In the genomic region with DNA sequence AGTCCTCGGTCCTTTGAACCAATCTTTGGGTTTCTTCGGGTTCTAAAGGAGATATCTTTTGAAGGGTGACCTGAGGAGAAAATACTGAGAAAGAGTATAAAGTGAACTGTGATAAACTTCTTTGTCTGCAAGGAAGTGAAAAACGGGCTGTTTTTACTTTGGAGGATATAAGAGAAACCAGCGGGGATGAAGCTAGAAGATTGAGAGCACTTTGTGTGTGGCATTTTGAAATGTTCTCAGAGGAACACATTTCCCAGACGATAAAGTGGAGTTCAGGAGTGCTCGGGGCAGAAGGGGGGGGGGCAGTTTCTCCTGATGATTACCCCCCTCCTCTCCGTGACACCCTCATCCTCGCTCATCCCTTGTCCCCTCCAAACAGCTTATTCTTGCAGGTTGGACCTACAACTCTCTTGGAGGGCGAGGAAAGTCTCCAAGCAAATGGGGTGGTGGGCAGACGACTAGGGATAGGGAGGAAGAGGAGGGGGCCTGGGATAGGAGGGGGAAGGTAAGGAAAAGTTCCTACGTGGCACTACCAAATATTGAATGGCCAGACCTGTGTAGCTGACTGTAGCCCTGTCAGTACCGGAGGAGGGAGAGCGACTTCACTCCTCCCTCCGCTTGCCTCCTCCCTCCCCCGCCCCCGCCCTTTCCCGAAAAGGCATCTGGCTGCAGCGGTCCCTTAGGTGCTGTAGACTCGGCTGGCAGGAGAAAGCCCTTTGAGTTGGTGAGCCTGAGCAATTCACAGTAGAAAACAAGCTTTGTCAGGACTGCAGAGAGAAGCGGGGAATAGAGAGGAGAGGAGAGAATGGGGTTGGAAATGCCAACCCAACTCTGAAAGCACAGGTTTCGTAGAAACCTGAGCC, we compare ENCODE assay signal across 8 mouse cellular contexts. TPM values are rescaled to one million over a fixed set of nuclear protein-coding genes. Genes with fewer than 3 reads are reported as not detected.
DNase-seq lines count a peak whose midpoint lies in the region; ATAC-seq lines count a peak whose summit lies in the region.

No protein-coding gene starts in this region.

- H3K4me3 ChIP-seq in forebrain, embryonic 14.5 days (ENCODE audit: low read depth, low read length), result peak overlapping the region; percentile 46
- peak overlapping the region; percentile 63 for H3K4me3 ChIP-seq in limb, embryonic 10.5 days
- H3K4me3 ChIP-seq in neural tube, embryonic 14.5 days (ENCODE audit: low read depth, low read length), result peak overlapping the region; percentile 54

- WGBS in forebrain, embryonic 14.5 days, result under 1% methylated on average over 20 of the region's 21 CpGs
- WGBS in limb, embryonic 10.5 days, result 2% methylated on average over 21 of the region's 21 CpGs
- WGBS in neural tube, embryonic 14.5 days, result 1% methylated on average over 21 of the region's 21 CpGs

- peak overlapping the region; percentile 60 for H3K9ac ChIP-seq in forebrain, embryonic 14.5 days (ENCODE audit: low read length)
- peak overlapping the region; percentile 43 for H3K9ac ChIP-seq in neural tube, embryonic 14.5 days (replicated peaks; ENCODE audit: low read depth, low read length)

- DNase-seq in adrenal gland, adult 2 months, result peak; percentile 9
- no peak for DNase-seq in adrenal gland, adult 8-10 months
- peak; percentile 6 to 29 for DNase-seq in left cerebral cortex, postnatal 25 days (ENCODE audit: low spot score in 2 of 2)
- DNase-seq in left cerebral cortex, postnatal 10 days (ENCODE audit: extremely low spot score in 1 of 2, low spot score in 2 of 2), result no peak
- DNase-seq in forebrain, embryonic 14.5 days (ENCODE audit: low spot score), result peak; percentile 40
- peak; percentile 54 for DNase-seq in limb, embryonic 10.5 days (ENCODE audit: low spot score)
- no peak for DNase-seq in thymus, postnatal 36 days

- no peak overlapping the region for H3K27ac ChIP-seq in forebrain, embryonic 14.5 days (ENCODE audit: low read depth, low read length)
- H3K27ac ChIP-seq in limb, embryonic 10.5 days, result peak overlapping the region; percentile 84; the same call in 1 of the 2 replicates
- no peak overlapping the region for H3K27ac ChIP-seq in neural tube, embryonic 14.5 days (ENCODE audit: low read depth, low read length)

- H3K27me3 ChIP-seq in forebrain, embryonic 14.5 days (replicated peaks; ENCODE audit: control insufficient read depth, insufficient read depth, low read length), result no peaks in the 10 kb centered on the region
- no peaks in the 10 kb centered on the region for H3K27me3 ChIP-seq in limb, embryonic 10.5 days (ENCODE audit: low read depth, poor library complexity, severe bottlenecking)
- H3K27me3 ChIP-seq in neural tube, embryonic 14.5 days (ENCODE audit: control insufficient read depth, insufficient read depth, low read length), result no peaks in the 10 kb centered on the region

- peak overlapping the region; percentile 94 for H3K4me2 ChIP-seq in forebrain, embryonic 14.5 days (ENCODE audit: low read length)
- H3K4me2 ChIP-seq in neural tube, embryonic 14.5 days (ENCODE audit: low read depth, low read length), result peak overlapping the region; percentile 84

- H3K9me3 ChIP-seq in forebrain, embryonic 14.5 days (replicated peaks; ENCODE audit: control insufficient read depth, low read length), result no peaks in the 10 kb centered on the region
- no peaks in the 10 kb centered on the region for H3K9me3 ChIP-seq in limb, embryonic 10.5 days (replicated peaks)
- H3K9me3 ChIP-seq in neural tube, embryonic 14.5 days (ENCODE audit: control insufficient read depth, low read length), result no peaks in the 10 kb centered on the region

- peak; percentile 22 for ATAC-seq in forebrain, embryonic 14.5 days
- peak; percentile 64 for ATAC-seq in neural tube, embryonic 14.5 days (ENCODE audit: low read depth)

- no peaks in the 10 kb centered on the region for H3K4me1 ChIP-seq in forebrain, embryonic 14.5 days (ENCODE audit: control insufficient read depth, insufficient read depth, low read length)
- H3K4me1 ChIP-seq in limb, embryonic 10.5 days, result peaks cover 28% of the 10 kb centered on the region
- H3K4me1 ChIP-seq in neural tube, embryonic 14.5 days (ENCODE audit: control insufficient read depth, insufficient read depth, low read length), result no peaks in the 10 kb centered on the region; the same call in 1 of the 2 replicates

- intact Hi-C loops in left cerebral cortex, postnatal 25 days (cut with DNase I), result loop anchor here (2.0 to 5.0 kb wide), 2 partner anchors 36 to 381 kb away; no protein-coding TSS in a partner anchor
- intact Hi-C loops in left cerebral cortex, postnatal 10 days (cut with DNase I), result loop anchor here (5.0 kb wide), 1 partner anchor 379 kb away; no protein-coding TSS in a partner anchor

- no peaks in the 10 kb centered on the region for H3K36me3 ChIP-seq in forebrain, embryonic 14.5 days (ENCODE audit: control insufficient read depth, insufficient read depth, low read length)
- H3K36me3 ChIP-seq in limb, embryonic 10.5 days, result no peaks in the 10 kb centered on the region
- H3K36me3 ChIP-seq in neural tube, embryonic 14.5 days (ENCODE audit: control insufficient read depth, insufficient read depth, low read length), result no peaks in the 10 kb centered on the region

RNA-seq across cellular contexts. Expression of a gene that starts 1.2 kb away (rescaled TPM):
- 1 to 10 TPM; 1.2 to 1.4 TPM for total RNA-seq in adrenal gland, adult 2 months (2021)
- 0.09 and 0.46 TPM in 2 replicates for polyA plus RNA-seq in adrenal gland, adult 2 months (2012; rRNA removed)
- total RNA-seq in adrenal gland, adult 8-10 months (2022), result 1 to 10 TPM; 1.1 to 4.3 (median 2.9) TPM
- total RNA-seq in left cerebral cortex, postnatal 25 days (2021), result 1 to 10 TPM; 7.0 to 10.0 TPM
- total RNA-seq in left cerebral cortex, postnatal 10 days (2021), result 10 to 100 TPM; 15.5 to 16.1 TPM
- 4.5 and 7.2 TPM in 2 replicates for polyA plus RNA-seq in forebrain, embryonic 14.5 days (2014; fragmentation: Nextera tagmentation; extraction: Ambion mirVana)
- polyA plus RNA-seq in limb, embryonic 10.5 days (2016; fragmentation: Nextera tagmentation; extraction: Ambion mirVana), result 12.4 and 16.6 TPM in 2 replicates
- polyA plus RNA-seq in neural tube, embryonic 14.5 days (2014; fragmentation: Nextera tagmentation; extraction: Ambion mirVana), result 10.3 and 16.9 TPM in 2 replicates

Comparison
In these comparisons a context has a peak if more than half of its experiments do, and no peak if none do; other contexts are left out.
1. DNase-seq: peak in adrenal gland, adult 2 months (single experiment), left cerebral cortex, postnatal 25 days (2 of 2), forebrain, embryonic 14.5 days (single experiment) and limb, embryonic 10.5 days (single experiment); none in adrenal gland, adult 8-10 months (single experiment), left cerebral cortex, postnatal 10 days (0 of 2) and thymus, postnatal 36 days (0 of 2).
2. Peak in every context shown above with its lines, with median percentiles within 50 percentile points of each other: H3K4me3 ChIP-seq.